Mouse (Mus musculus): ENCODE data around the gene Nup210. TPM values are rescaled to one million over a fixed set of nuclear protein-coding genes. Genes with fewer than 3 reads are reported as not detected.

Gene Nup210
- polyA plus RNA-seq (2012; rRNA removed): 32.7 and 44.6 TPM in 2 replicates

DNA sequence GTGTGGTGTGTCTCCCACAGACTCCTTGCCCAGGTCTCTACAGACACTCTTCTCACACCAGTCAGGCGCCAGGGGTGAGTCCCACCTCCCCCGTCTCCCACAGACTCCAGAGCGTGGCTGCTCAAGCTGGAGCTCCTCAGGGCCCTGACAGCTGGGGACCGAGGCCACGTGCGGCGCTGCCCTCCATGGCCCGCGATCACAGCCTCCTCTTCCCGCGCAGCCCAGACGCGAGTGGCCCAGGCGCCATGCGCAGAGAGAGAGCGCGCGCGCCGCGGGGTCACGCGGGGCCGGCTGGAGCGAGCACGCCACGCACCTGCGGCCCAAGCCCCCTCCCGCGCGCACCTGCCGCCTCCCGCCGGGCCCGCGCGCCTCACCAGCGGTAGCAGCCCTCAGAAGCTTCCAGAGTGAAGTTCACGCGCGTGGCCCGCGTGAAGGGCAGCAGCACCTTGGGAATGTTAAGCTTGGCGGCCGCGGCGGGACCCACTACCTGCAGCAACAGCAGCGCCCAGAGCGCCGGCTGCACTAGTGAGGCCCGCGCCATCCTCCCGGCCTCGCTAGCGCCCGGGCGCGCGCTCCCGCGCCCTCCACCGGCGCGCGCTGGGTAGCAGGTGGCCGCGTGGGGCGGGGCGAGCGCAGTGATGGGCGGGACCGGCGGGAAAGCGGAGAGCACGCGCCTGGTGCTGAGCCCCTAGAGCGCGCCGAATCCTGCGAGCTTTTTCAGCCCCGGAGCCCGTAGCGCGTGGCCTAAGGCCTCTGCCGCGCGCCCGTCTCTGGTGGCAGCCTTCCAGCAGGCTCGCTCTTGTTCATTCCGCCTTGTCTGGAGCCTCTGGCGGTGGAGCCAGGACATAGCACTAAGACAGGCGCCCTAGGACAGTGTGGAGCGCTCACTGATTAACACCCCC lies at the start of gene Nup210:
Gene Nup210, minus strand, starts transcription at position 586 of the 902 bp plus-strand sequence.
- DNase-seq (ENCODE audit: low read depth): no peak

DNA sequence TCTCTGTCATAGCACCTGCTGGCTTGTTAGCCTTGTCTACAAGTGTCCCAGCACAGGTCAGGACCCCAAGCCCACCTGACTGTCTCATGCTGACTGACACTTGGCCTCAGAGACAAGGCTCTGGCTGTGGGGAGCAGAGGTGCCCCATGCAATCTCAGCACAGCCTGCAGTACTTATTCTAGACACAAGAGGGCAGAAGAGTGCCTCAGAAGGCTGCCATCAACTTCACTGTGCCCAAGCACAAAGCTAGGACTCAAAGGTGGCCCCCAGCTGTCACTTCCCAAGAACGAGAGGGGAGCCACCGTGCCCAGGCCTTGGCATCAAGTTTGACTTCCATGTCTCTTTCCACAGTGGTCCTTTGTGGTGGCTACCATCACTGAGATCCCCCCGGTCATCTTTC lies 48.6 kb upstream of the Nup210 start:
- no peak for DNase-seq (ENCODE audit: low read depth)

DNA sequence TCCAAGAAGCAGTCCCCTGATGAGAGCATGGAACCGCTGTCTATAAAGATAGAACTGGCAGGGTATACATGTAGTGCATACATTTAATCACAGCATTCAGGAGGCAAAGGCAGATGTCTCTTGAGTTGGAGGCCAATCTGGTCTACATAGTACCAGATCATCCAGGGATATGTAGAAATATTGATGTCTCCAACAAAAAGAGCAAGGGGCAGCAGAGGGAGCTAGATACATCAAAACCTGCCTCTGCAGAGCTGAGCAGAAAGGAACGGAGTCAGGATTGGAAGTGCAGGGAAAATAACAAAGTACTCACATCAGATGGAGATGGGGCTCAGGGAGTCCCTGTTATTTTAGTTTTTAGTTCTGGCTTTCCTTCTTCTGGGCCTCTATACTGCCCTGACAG lies 48.0 kb upstream of the Nup210 start:
- no peak for DNase-seq (ENCODE audit: low read depth)

DNA sequence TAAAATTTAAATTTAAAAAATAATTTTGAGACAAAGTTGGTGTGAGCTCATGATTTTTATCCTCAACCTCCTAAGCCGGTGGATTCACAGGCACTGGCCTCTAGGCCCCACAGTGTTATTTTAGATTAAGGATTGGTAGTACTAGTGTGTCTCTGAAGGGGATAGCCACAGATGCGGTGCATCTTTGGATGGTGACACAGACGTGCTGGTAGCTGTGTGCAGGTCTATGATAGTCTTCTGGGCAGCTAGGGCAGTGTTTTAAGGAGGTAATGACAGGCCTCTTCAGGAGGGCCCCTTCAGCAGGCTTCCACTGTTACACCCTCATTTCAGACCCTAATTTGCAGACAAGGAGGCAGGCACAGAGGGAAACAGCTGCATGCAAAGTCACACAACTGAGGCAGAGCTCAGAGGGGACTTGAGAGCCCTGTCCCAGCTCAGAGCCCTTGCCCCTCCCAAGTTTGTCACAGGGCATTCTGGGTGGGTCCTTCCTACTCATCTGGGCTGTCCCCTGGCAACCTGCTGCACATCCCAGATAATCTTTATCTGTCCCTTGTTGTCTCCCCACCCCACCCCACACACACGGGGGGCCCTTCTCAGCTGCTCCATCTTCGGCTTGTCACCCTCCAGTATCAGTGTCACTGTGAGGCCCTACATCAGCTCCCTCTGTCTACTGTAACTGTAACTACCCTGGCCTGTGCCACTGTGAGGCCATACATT lies 46.7 kb upstream of the Nup210 start:
- DNase-seq (ENCODE audit: low read depth): no peak

DNA sequence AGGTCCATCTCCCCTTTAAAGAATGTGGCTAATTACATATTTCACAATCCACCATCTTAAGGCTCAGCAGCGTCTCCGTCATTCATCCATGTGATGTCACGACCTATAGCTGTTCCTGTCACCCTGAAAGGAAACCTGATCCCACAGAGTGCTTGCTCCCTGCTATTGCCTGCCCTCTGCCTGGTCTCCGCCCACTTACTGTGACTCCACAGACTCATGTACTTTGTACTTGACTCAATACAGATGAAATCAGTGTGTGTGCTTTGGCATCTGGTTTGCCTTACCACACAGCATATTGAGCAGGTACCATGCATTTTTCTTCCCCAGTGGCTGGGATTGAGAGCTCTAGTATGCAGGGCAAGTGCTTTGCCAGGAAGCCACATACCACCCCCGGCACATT lies 45.7 kb upstream of the Nup210 start:
- no peak for DNase-seq (ENCODE audit: low read depth)

DNA sequence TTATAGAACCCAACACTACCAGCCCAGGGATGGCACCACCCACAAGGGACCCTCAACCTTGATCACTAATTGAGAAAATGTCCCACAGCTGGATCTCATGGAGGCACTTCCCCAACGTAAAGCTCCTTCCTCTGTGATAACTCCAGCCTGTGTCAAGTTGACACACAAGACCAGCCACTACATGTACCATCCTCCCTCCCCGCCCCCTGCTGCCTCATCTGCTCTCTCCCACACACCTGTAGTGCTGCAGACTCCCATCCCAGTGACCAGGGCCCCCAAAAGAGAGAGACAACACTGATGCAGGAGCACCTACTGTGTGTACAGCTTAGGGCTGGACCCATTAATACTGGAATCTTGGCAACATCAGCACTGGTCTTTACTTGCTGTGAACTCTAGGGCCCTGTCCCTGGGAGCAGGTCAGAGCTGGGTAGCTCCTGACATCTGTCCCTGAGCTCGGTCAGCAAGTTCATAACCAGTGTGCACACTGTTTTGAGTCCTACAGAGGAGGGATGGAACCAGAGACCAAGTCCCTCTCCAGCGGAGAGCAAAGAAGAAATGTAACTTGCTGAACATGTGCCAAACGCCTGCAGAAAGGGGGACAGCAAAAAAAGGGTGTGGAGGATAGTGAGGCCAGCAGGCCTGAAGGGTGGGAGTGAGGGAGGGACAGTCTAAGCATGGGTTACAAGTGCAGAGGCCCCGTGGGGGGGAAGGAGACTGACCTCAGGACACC lies 45.0 kb upstream of the Nup210 start:
- no peak for DNase-seq (ENCODE audit: low read depth)

DNA sequence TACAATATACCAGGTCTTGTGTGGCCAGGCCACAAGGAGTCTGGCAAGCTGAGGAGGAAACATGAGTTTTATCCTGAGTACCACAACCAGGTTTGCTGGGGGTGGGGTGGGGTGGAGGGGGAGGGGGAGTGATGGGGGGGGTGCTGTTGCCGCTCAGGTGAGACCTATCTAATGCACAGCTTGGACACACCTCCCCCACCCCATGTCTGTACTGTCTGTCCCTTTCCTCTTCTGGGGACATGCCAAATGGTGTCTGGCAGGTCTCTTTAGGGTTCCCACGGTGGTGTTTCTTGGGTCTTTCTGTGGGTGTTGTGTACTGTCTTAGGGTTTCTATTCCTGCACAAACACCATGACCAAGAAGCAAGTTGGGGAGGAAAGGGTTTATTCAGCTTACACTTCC lies 44.3 kb upstream of the Nup210 start:
- no peak for DNase-seq (ENCODE audit: low read depth)

DNA sequence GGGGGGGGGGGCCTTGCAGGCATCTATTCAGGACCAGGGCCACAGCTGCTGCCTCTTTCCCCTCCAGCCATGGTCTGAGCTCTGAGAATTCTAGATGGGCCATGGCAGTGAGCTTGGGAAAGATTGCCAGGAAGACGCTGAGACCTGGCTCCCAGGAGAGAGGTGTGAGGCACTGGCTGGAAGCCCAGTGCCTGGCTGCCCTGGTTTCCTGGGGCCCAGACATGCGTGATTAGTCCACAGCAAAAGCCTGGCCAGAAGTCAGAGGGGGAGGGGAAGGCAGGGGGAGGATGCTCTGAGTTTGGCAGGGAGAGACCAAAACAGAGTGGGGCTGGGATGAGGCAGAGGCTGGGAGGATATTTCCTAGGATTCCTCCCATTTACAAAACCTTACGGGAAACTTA lies 43.8 kb upstream of the Nup210 start:
- no peak for DNase-seq (ENCODE audit: low read depth)

DNA sequence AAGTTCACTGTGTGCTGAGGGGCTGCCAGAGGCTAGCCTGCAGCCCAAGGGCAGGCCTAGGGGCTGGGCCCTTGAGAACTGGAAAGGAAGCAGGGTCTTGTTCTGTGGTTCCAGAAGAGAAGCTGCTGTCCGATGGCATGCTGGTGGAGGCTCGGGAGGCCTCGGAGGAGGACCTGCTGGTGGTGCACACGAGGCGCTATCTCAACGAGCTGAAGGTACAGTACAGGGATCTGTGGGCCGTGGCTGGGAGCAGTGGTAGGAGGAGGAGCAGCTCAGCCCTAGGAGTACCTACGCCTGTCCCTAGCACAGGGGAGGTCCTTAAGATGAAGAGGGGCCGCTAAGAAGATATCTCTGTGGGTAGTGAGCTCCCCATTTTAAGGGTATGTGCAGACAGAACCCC lies 42.4 kb upstream of the Nup210 start:
- no peak for DNase-seq (ENCODE audit: low read depth)

DNA sequence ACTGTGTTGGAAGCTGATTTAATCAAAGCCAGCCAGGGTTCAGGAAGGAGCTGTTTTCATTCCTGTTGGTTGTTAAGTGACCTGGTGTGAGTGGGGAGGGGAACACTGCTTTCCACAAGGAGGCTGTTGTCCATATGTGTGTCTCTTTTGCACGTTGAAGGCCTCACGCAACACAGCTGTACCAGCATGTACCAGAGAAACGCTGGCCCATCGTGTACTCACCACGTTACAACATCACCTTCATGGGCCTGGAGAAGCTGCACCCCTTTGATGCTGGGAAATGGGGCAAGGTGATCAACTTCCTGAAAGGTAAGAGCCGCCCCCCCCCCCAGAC lies 40.6 kb upstream of the Nup210 start:
- no peak for DNase-seq (ENCODE audit: low read depth)

DNA sequence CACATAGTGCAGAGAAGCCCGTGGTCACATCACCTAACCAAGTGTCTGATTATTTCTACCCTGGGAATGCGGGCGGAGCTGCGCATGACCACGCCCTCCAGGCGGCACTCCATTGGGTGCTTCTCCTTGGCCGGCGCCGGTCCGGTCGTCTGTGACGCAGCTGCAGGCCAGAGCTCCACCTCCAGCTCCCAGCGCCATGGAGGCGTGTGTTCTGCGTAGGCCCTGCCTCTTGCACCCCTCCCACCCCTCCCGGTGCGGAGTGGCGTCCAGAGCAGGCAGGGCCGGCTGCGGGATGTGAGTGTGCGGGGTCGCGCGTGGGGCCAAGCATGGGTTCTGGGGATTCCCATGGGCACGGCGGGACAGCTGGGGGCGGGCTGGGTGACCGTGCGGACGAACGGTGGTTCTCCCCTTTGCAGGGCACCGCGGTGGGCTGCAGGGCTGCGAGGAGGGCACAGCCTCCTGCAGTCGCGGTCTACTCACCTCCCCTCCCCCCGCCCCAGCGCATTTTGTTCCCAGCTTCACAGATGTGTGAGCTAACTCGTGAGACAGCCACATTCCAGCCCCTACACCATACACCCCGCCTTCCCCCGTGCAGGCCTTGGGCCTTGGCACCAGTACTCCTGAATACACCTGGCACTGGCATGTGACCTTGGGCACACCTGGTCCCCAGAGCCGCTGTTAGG lies 40.1 kb upstream of the Nup210 start, which contains the start of gene Hdac11:
Gene Hdac11, plus strand, starts transcription at position 112 of the 683 bp plus-strand sequence.
- DNase-seq (ENCODE audit: low read depth): peak; percentile 66

DNA sequence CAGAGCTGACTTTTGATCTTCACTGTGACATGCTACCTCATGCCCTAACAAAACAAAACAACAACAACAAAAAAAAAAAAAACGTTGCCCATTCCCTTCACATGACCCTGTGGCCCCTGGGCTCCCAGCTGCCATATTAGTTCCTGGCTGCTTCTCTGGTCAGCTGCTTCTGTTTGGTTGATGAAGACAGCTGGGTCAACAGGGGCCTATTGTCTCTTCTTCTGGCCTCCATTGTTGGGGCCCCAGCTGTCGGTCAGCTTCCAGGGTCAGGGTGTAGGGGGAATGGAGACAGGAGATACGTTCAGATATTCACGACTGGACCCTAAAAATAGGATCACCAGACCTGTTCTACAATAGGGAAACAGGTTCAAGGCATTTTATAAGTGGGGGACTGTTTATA lies 39.4 kb upstream of the Nup210 start:
- no peak for DNase-seq (ENCODE audit: low read depth)

DNA sequence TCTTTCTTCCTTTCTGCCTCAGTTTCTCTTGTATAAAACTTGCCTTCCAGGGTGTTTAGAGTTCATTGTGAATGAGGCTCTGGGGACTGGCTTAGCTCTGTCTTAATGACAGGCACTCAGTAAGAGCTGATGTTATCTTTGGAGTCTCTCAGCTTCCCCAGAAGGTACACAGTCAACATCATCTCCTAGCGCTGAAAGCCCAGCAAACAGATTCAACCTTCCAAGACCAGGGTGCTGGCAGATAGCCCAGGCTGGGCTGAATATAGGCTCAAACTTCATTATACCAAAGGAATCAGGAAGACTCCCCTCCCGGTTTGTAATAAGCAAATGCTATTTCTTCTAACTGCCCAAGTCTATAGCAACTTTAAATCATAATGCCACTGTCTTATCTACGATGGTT lies 38.7 kb upstream of the Nup210 start:
- DNase-seq (ENCODE audit: low read depth): no peak

DNA sequence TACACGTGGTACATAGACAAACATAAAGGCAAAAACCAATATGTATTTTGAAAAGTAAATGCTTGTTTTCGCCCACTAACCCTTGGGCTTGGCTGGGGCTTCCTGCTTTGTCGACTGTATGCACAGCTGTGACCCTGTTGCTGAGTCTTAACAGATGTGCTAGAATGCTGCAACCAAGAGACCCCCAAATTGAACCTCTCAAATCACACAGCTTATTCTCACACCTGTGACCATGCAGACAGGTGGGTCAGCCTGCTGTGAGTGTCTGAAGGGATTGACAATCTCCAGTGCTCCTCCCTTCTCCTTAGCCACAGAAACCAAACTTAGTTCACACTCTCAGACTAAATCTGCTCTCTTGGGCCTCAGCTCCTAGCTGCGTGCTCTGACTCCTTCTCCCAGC lies 38.1 kb upstream of the Nup210 start:
- no peak for DNase-seq (ENCODE audit: low read depth)

DNA sequence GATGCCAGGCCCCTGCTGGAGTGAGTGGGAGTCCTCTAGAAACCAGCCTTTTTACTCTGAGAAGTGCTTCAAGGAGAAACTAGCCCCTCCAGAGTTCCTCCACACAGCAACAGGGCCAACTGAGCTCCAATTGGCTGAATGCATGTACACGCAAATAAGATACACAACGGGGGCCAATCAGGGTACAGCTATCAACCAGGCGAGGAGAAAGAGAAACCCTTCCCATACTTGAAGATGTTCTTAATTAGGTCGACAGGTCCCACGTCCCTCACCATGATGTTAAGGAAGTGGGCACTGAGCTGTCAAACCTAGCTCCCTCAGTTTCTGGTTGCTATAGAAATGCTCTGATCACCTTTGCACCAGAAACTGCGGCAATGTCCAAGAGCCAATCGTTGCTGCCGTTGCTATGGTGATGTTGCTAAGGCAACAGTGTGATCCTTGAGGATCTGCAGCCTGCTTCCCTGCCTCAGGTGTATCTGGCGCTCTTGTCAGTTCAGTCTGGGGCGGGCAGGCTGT lies 37.0 kb upstream of the Nup210 start:
- no peak for DNase-seq (ENCODE audit: low read depth)

DNA sequence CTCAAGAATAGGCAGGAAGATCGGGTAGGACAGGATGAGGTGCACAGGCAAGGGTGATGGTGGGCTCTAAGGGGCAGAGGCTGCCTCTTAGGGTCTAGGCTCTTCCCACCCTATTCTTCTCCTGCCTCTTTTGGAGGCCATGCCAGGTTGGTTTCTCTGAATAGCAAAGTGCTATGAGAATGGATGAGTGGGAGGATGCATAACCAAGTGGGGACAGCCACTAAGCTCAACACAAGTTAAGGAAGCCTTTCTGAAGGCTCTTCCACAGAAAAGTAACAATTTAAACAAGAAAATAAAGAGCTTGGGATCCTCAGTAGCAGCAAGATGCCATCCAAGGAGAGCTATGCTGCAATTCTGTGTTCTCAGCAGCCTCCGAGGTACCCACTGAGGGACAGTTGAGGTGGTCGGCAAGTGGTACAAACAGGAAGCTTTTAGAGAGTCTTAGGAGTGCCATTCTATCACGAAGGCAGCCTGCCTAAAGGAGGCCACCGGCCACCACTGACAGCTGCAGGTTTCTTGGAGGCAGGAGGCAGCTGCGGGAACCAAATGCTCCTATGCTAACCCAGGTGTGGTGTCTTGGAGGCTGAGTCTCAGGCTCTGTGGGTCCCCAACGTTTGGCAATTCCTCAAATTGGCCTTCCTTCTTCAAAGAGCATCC lies 36.4 kb upstream of the Nup210 start:
- no peak for DNase-seq (ENCODE audit: low read depth)

DNA sequence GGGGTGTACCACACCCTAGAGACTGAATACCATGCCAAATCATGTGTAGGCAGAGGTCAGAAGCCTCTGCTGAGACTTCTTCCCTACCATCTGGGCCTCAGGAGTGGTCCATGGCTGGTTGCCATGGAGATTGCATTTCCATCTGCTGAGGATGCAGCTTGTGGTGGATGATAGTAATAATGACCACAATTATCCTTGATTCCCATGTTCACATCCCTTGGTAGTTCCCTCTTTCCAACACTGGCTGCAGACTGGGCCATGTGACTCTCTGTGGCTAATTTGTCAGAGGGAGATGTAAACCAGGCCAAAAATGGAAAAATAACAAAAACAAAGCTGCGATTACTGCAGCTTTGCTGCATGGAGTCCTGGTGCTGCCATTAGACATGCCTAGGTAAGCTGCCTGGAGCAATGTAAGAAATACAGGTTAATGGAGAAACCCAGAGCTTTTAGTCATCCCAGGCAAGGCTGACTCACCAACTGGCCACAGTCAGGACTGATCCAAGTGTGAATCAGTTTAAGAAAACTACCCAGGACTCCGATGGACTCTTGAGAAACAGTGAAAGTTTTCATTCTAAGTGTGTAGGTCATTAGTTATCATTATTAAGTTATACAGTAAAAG lies 30.6 kb upstream of the Nup210 start:
- no peak for DNase-seq (ENCODE audit: low read depth)

DNA sequence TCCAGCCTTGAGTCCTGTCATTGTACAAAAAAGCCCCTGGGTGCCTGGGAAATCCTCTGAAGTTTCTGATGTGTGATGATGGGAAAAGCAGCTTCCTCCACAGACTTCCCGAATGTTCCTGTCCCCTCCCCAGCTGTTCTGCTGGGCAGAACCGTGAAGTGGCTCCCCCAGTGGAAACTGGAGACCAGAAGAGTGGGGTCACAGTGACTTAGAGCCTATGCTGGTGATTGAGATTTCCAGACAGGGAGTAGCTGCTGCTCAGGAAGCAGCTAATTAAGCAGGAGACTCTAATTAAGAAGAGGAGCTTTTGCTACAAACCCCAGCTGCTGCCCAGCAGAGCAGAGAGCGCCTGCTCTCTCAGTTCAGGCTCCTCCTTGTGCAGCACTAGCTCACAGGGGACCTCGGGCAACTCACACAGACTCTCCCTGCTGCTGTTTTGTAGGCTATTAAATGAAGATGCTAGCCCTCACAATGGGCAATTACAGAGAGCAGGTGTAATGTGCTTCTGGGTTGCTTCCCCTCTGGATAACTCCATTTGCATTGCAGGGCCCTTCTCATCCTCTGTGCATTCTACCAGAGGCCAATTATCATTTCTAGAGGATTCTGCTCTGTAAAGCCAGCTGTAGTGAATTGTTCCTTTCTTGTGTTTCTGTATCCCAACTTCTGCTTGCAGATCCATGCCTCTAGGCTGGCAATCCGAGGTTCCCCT lies 30.0 kb upstream of the Nup210 start:
- no peak for DNase-seq (ENCODE audit: low read depth)

DNA sequence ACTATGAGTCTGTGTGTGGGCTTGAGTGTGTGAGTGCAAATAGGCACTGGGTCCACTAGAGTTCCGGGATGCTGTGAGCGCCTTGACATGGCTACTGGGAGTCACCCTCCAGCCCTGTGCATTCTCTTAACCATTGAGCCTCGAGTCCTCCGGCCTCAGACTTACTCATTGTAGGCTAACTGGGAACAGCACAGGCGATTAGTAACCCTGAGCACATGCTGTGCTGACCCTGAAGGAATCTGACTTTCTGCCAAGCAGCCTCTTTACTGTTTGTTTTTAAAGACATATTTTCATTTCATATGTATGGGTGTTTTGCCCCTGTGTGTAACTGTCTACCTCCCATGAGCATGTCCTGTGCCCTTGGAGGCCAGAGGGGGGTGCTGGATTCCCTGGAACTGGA lies 28.9 kb upstream of the Nup210 start:
- no peak for DNase-seq (ENCODE audit: low read depth)

DNA sequence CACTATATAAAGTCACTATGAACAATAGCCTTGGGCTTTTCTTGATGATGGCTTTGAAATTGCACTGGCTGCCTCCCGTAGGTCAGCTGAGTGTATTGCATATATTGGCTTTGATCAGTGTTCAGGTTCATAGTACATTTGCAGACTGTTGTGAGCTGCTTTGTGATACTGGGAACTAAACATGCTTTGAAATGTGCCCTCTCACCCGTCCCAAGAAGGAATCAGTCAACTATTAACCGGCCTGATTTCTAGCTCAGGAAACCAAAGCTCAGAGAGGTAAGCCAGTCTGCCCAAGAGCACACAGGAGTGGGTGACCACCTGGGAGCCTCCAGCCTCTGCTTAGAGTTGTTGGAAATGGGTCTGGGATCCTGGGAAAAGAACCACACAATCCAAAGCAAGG lies 28.4 kb upstream of the Nup210 start:
- DNase-seq (ENCODE audit: low read depth): no peak
